Mouse (Mus musculus) monocyte, adult 5-6 weeks (primary cell): ENCODE data around the gene Olfr312. TPM values are rescaled to one million over a fixed set of nuclear protein-coding genes. Genes with fewer than 3 reads are reported as not detected.
A peak's percentile ranks its signal among the peaks of the same experiment; 100 is the strongest.

ENCODE experiments used
- ATAC-seq: fragments of 153-309, 156-312 bp; replicated peaks from 2 replicates; pipeline ENCODE4 v1.8.0; 2017; ENCODE audit warnings: mild to moderate bottlenecking; ENCODE audit not compliant: low TSS enrichment, insufficient number of reproducible peaks, severe bottlenecking, poor library complexity, low FRiP score
- total RNA-seq: library from RNA; stranded (forward); fragments of 200-1000, 200-491, 200-594 nt; gene quantifications from 3 replicates; pipeline ENCODE4 v1.2.3, GENCODE M21; 2017

Gene Olfr312
- total RNA-seq, 1 experiment from 2014 or later, result not detected

- ATAC-seq, result peak; percentile 100
These were observed 18.0 kb downstream of the Olfr312 start, which contains the start of gene Gm12258 for GRCm38 (mm10) chr11:58846919-58847461. Gene Gm12258, plus strand, starts transcription at chr11:58847158.

- no peak for ATAC-seq
These were observed 18.6 kb downstream of the Olfr312 start for GRCm38 (mm10) chr11:58847636-58848035.

DNA sequence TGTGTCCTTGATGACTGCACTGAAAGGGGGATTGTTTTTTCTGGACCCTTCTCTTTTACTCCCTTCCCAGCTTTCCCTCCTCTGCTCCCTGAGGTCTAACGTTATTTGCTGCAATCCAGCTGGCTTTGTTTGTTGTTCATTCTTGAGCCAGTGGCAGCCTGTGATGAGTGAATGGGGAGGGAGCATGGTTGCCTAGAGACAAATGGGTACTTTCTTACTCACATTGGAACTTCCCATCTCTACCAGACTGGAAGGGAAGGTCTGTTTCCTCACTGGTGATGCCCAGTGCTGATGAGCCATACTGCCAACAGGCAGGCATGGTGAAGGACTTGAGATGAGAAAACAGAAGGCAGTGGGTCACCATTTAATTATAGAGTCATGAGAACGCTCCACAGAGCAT, 20.7 kb downstream of the Olfr312 start:
- ATAC-seq, result no peak

DNA sequence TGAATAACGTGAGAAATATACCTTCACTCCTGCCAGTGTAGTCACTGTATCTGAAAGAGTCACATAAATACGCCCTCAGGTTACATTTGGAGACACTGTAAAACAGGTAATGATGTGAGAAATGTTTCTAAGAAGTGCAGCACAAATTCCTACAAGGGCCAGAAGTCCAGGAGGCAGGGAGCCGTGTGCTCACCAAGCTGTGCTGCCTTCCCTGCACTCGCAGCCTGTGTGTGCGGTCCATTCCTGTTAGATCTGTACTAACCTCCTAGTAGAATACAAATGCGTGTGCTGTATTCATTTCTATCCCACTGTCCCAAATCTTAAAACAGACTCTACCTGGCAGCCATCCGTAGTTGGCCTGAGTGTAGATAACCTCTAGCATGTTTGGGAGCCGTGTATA, 31.7 kb downstream of the Olfr312 start:
- ATAC-seq, result no peak

GRCm38 (mm10) chr11:58867039-58867953, 38.3 kb downstream of the Olfr312 start, which contains the start of gene 2810021J22Rik:
Gene 2810021J22Rik, plus strand, starts transcription at chr11:58867216.
- peak; percentile 78 for ATAC-seq

- no peak for ATAC-seq
These were observed 38.9 kb downstream of the Olfr312 start for GRCm38 (mm10) chr11:58867954-58868330.

- ATAC-seq, result no peak
These were observed 41.9 kb downstream of the Olfr312 start for GRCm38 (mm10) chr11:58870961-58871360.

DNA sequence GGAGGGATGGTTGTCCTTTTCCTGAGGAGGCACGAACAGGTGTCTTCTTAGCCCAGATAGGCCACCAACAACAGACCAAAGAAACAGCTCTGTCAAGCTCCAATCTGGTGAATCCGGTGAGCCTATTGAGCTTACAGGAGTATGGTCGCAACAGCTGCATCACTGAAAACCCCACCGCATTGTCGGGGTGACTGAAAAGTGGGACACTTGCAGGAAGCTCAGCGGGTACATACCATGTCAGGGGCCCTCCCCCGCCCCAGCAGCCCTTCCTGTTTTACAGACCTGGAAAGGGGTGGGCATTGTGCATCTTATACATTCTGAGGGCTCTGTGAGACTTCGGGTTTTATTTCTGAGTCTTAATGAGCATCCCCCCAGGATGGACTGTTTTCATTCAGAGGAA, 54.7 kb downstream of the Olfr312 start:
- no peak for ATAC-seq

Other genes starting within 250 kb of the Olfr312 start
- not detected in 3 replicates for gene Olfr324, start 234.1 kb upstream of the Olfr312 start, total RNA-seq
- not detected in 3 replicates for gene 2210407C18Rik, start 213.2 kb upstream of the Olfr312 start, total RNA-seq
- not detected in 3 replicates for gene Olfr323, start 198.7 kb upstream of the Olfr312 start, total RNA-seq
- gene Trim58, start 188.8 kb upstream of the Olfr312 start, total RNA-seq, result not detected in 3 replicates
- not detected in 3 replicates for gene Olfr322, start 170.5 kb upstream of the Olfr312 start, total RNA-seq
- not detected in 3 replicates for gene Olfr320, start 148.1 kb upstream of the Olfr312 start, total RNA-seq
- gene Olfr319, start 130.1 kb upstream of the Olfr312 start, total RNA-seq, result not detected in 3 replicates
- gene Olfr318, start 105.2 kb upstream of the Olfr312 start, total RNA-seq, result not detected in 3 replicates
- not detected in 3 replicates for gene Olfr317, start 90.0 kb upstream of the Olfr312 start, total RNA-seq
- gene Olfr316, start 76.5 kb upstream of the Olfr312 start, total RNA-seq, result not detected in 3 replicates
- not detected in 3 replicates for gene Olfr315, start 56.0 kb upstream of the Olfr312 start, total RNA-seq
- not detected in 3 replicates for gene Olfr314, start 46.3 kb upstream of the Olfr312 start, total RNA-seq
- not detected in 3 replicates for gene Fam183b, start 27.3 kb upstream of the Olfr312 start, total RNA-seq
- gene Olfr313, start 14.2 kb upstream of the Olfr312 start, total RNA-seq, result not detected in 3 replicates
- not detected in 3 replicates for gene Olfr311, start 10.0 kb downstream of the Olfr312 start, total RNA-seq
- 4.3 to 16.7 TPM (median 6.6 TPM) in 3 replicates for gene Gm12258, start 17.9 kb downstream of the Olfr312 start, total RNA-seq
- 3.4 to 10.0 TPM (median 3.9 TPM) in 3 replicates for gene 2810021J22Rik, start 38.0 kb downstream of the Olfr312 start, total RNA-seq
- 9.4 to 12.8 TPM (median 10.7 TPM) in 3 replicates for gene Zfp39, start 75.0 kb downstream of the Olfr312 start, total RNA-seq
- gene Btnl10, start 88.7 kb downstream of the Olfr312 start, total RNA-seq, result not detected in 3 replicates
- 42.2 to 79.7 TPM (median 47.8 TPM) in 3 replicates for gene Rnf187, start 109.7 kb downstream of the Olfr312 start, total RNA-seq
- gene Hist3h2ba, start 119.7 kb downstream of the Olfr312 start, total RNA-seq, result 1.7 TPM in 2 of 3 replicates, not detected in the other
- gene Hist3h2a, start 125.4 kb downstream of the Olfr312 start, total RNA-seq, result 35.6 to 52.4 TPM (median 42.1 TPM) in 3 replicates
- 0.29 TPM in 1 of 3 replicates, not detected in the others for gene Trim17, start 125.4 kb downstream of the Olfr312 start, total RNA-seq
- gene Trim11, start 148.9 kb downstream of the Olfr312 start, total RNA-seq, result 32.0 to 47.3 TPM (median 32.7 TPM) in 3 replicates